Mouse (Mus musculus): Measurements from ENCODE around the gene Nlrp6.

- peak; percentile 87 for TF ChIP-seq CTCF (IDR thresholded peaks at IDR 0.05; ENCODE audit: low read depth)
- no peak for TF ChIP-seq EP300 (IDR thresholded peaks at IDR 0.05; ENCODE audit: low read depth)
Observed at GRCm38 (mm10) chr7:140908634-140909107, 12.0 kb upstream of the Nlrp6 start.
